Mouse (Mus musculus) midbrain, embryonic 11.5 days (tissue): ENCODE results near the gene Sstr3. TPM values are rescaled to one million over a fixed set of nuclear protein-coding genes. Genes with fewer than 3 reads are reported as not detected.

Source experiments
- ATAC-seq: fragments of 200-750 bp; cut with Nextera tagmentation; 2 replicates; pipeline ENCODE4 v1.8.0; 2017; ENCODE audit warnings: moderate TSS enrichment, moderate library complexity; ENCODE audit not compliant: low FRiP score
- DNase-seq: peaks from one replicate; pipeline ENCODE4 v3.0.0; 2015; ENCODE audit warnings: low spot score; ENCODE audit errors: missing footprints
- H3K27ac ChIP-seq: fragments of 300-500 bp; sonication (generic); 2 replicates; pipeline ENCODE4 v1.5.1; 2014; ENCODE audit warnings: low read depth, low read length
- H3K27me3 ChIP-seq: fragments of 300-500 bp; sonication (generic); 2 replicates; pipeline ENCODE4 v1.6.1; 2014; ENCODE audit warnings: mild to moderate bottlenecking, low read length, moderate library complexity, mixed read lengths; ENCODE audit not compliant: control insufficient read depth, insufficient read depth
- H3K36me3 ChIP-seq: fragments of 300-500 bp; sonication (generic); 2 replicates; pipeline ENCODE4 v1.6.1; 2014; ENCODE audit warnings: mild to moderate bottlenecking, low read length, moderate library complexity, mixed read lengths; ENCODE audit not compliant: control insufficient read depth, insufficient read depth
- H3K4me1 ChIP-seq: fragments of 300-500 bp; sonication (generic); 2 replicates; pipeline ENCODE4 v1.6.1; 2014; ENCODE audit warnings: low read length; ENCODE audit not compliant: control insufficient read depth, insufficient read depth
- H3K4me2 ChIP-seq: fragments of 300-500 bp; sonication (generic); 2 replicates; pipeline ENCODE4 v1.6.1; 2014; ENCODE audit warnings: mild to moderate bottlenecking, moderate library complexity
- H3K4me3 ChIP-seq: fragments of 300-500 bp; sonication (generic); 2 replicates; pipeline ENCODE4 v1.5.1; 2014; ENCODE audit warnings: low read depth, low read length
- H3K9ac ChIP-seq: fragments of 300-500 bp; sonication (generic); 2 replicates; pipeline ENCODE4 v1.6.1; 2014; ENCODE audit warnings: low read length
- H3K9me3 ChIP-seq: fragments of 300-500 bp; sonication (generic); 2 replicates; pipeline ENCODE4 v1.6.1; 2016; ENCODE audit warnings: low read length; ENCODE audit not compliant: control insufficient read depth
- WGBS: fragments of 180-500 bp; shearing (Covaris S2); extraction: QIAGEN DNeasy Blood & Tissue Kit; methylation state at CpG from one replicate; pipeline ENCODE4 v1.1.7; 2014; 5-methylcytosine and 5-hydroxymethylcytosine counted together
- polyA plus RNA-seq: library from polyadenylated mRNA; unstranded; fragments of >200 nt; fragmentation: Nextera tagmentation; extraction: Ambion mirVana; gene quantifications from 2 replicates; pipeline ENCODE4 v1.2.1, GENCODE M21; 2014

Gene Sstr3
- polyA plus RNA-seq, 1 experiment from 2014 or later, result not detected

- Histone ChIP-seq H3K4me1 (peaks cover 19% of the 10 kb centered on the region), H3K4me2 (peak overlapping the region; percentile 46), H3K27me3 (peaks cover 11% of the 10 kb centered on the region; the same call in 1 of the 2 replicates), H3K27ac (no peak overlapping the region), H3K36me3 (no peaks in the 10 kb centered on the region), H3K9me3 (no peaks in the 10 kb centered on the region), H3K4me3 (peak overlapping the region; percentile 18), H3K9ac (peak overlapping the region; percentile 64)
- DNase-seq (peak; percentile 80), ATAC-seq (0 out of 2 replicates have a peak, but pooled peaks have one; percentile 0)
- 54% methylated on average over 11 of the region's 11 CpGs for WGBS
These were observed 15.6 kb downstream of the Sstr3 start for GRCm38 (mm10) chr15:78528726-78529411.

DNA sequence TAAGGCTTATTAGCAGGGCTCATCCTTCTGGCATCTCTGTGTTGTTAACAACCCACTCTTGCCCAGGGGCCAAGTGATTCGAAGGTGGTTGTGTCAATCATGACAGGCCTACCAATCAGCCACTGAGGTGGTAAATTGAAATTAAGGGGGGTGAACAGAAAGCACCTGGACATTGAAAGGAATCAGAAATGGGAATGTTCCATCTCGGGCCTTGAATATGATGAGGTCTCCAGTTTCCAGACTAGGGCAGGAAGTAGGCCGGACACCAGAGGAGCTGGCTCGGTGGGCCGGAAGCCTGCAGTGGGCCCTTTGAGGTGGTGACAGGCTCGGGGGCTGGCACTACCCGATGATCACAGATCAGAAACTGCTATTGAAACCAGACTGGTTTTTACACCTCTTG, 16.5 kb downstream of the Sstr3 start:
- Histone ChIP-seq H3K27ac (no peak overlapping the region), H3K36me3 (no peaks in the 10 kb centered on the region), H3K27me3 (peaks cover 11% of the 10 kb centered on the region; the same call in 1 of the 2 replicates), H3K9ac (no peak overlapping the region), H3K9me3 (no peaks in the 10 kb centered on the region), H3K4me3 (no peak overlapping the region), H3K4me1 (peaks cover 19% of the 10 kb centered on the region), H3K4me2 (no peak overlapping the region)
- DNase-seq (peak; percentile 69), ATAC-seq (no peak)
- WGBS, result 89% methylated on average over 7 of the region's 7 CpGs

DNA sequence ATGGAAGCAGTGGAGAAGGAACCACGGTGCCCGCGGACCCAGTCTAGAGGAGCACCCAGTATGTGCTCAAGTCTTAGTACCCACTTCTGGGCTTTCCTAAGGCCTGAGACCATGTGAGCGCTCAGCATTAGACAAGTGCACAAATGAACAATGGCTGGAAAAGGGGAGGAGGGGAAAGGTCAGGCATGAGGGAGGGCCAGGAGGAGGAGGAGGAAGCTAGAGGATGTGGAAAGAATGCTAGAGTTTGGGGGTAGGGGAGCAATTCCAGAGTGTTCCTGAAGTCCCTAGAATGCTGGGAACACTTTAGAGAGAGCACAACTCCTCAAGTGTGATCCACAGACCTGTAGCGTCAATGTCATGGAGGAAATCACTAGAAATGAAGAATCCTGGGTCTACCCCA, 20.3 kb downstream of the Sstr3 start:
- Histone ChIP-seq H3K27me3 (no peaks in the 10 kb centered on the region), H3K4me2 (no peak overlapping the region), H3K4me1 (peaks cover 3% of the 10 kb centered on the region; the same call in 1 of the 2 replicates), H3K36me3 (no peaks in the 10 kb centered on the region), H3K27ac (no peak overlapping the region), H3K9me3 (no peaks in the 10 kb centered on the region), H3K9ac (no peak overlapping the region), H3K4me3 (no peak overlapping the region)
- WGBS, result 77% methylated on average over 5 of the region's 5 CpGs
- ATAC-seq (no peak), DNase-seq (peak; percentile 68)

DNA sequence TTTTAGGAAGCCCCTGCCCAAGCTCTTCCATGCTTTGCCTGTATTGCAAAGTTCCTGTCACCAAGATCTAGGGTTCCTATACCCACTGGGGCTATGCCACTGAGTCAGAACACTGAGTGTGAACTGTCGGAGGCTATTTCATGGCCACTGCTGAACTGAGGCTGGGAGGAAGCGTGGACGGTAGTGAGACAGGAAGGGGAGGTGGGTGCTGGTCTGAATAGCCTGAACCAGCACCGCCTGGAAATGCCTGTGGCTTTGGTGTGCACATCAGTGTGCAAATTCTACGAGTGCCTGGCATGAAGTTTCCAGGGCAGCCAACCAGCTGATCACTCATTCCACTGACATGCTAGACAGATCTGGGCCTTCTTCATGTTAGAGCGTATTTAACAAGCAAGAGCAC, 22.6 kb downstream of the Sstr3 start:
- Histone ChIP-seq H3K27me3 (no peaks in the 10 kb centered on the region), H3K4me3 (no peak overlapping the region), H3K36me3 (no peaks in the 10 kb centered on the region), H3K4me1 (no peaks in the 10 kb centered on the region), H3K9me3 (no peaks in the 10 kb centered on the region), H3K27ac (no peak overlapping the region), H3K4me2 (no peak overlapping the region), H3K9ac (no peak overlapping the region)
- ATAC-seq, result no peak
- 81% methylated on average over 6 of the region's 6 CpGs for WGBS
- peak; percentile 78 for DNase-seq

DNA sequence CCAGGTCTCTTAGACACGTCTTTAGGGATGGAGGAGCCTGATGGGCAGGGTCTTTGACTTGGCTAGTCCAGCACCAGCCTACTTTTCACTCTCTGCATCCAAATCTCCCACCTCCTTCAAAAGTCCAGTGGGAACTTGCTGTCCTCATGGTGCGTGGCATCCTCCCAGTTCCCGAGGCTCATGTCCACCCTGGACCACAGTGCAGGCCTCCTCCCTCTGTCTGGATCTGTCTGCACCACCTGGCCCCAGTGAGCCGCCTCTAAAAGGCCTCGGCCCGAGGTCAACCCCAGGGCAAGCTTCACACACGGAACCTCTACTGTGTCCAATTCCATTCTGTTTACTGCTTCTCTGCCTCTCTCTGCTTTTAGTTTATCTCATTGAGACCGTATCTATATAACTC, 23.2 kb downstream of the Sstr3 start:
- Histone ChIP-seq H3K4me3 (no peak overlapping the region), H3K4me1 (no peaks in the 10 kb centered on the region), H3K9me3 (no peaks in the 10 kb centered on the region), H3K27me3 (no peaks in the 10 kb centered on the region), H3K4me2 (no peak overlapping the region), H3K36me3 (no peaks in the 10 kb centered on the region), H3K9ac (no peak overlapping the region), H3K27ac (no peak overlapping the region)
- WGBS, result 77% methylated on average over 8 of the region's 8 CpGs
- ATAC-seq (no peak), DNase-seq (no peak)

DNA sequence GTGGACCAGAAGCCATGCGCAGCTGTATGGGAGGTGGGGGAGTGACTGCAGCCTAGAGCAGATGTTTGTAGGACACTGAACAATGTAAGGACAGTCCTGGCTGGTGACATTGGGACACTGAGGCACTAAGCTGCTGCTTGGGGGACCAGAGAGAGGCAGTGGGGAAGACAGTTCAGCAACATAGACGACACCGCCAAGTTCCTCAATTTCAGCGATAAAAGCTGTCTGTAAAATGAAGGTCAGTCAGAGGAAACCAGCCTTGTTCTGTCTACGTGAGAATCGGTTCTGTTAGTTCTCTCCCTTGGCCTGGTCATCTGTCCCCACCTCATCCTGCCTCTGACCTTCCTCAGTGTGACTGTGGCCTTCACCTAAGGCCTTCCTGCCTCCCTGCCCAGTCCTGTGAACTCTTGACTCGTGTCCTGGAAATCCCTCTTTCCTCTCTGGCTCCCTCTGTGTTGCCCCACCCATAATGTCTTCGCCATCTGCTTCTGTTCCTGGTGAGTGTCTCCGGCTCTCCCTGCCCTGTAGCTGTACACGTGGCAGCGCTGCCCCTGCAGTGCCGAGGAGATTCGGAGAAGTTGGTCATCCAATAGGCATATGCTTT, 24.3 kb downstream of the Sstr3 start:
- ATAC-seq (no peak), DNase-seq (peak; percentile 70)
- no peaks in the 10 kb centered on the region for H3K36me3 ChIP-seq
- H3K9ac ChIP-seq, result no peak overlapping the region
- no peaks in the 10 kb centered on the region for H3K9me3 ChIP-seq
- no peaks in the 10 kb centered on the region for H3K27me3 ChIP-seq
- no peak overlapping the region for H3K4me2 ChIP-seq
- 79% methylated on average over 13 of the region's 13 CpGs for WGBS
- H3K4me3 ChIP-seq, result no peak overlapping the region
- H3K4me1 ChIP-seq, result no peaks in the 10 kb centered on the region
- H3K27ac ChIP-seq, result no peak overlapping the region

DNA sequence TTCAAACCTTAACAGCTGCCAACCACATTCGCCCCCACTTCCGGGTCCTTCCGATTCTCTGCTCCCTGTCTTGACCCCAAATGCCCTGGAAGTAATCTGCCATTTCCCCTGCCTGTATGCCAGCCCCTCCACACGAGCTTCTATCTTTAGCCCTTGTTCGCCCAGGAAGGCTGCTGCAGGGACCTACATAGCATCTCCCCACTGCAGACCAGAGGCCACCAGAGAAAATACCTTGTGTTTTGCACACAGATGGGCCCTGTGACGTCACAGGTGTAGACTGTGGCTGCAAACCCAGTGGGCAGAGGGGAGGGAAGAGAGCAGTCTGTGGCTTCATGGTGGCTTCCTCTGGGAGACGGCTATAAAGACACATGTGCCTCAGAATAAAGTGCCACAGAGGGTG, 26.3 kb downstream of the Sstr3 start:
- H3K4me1 ChIP-seq, result no peaks in the 10 kb centered on the region
- no peaks in the 10 kb centered on the region for H3K36me3 ChIP-seq
- no peaks in the 10 kb centered on the region for H3K9me3 ChIP-seq
- H3K27me3 ChIP-seq, result no peaks in the 10 kb centered on the region
- H3K4me2 ChIP-seq, result no peak overlapping the region
- no peak overlapping the region for H3K9ac ChIP-seq
- WGBS, result 69% methylated on average over 7 of the region's 7 CpGs
- DNase-seq (no peak), ATAC-seq (no peak)
- no peak overlapping the region for H3K27ac ChIP-seq
- no peak overlapping the region for H3K4me3 ChIP-seq

DNA sequence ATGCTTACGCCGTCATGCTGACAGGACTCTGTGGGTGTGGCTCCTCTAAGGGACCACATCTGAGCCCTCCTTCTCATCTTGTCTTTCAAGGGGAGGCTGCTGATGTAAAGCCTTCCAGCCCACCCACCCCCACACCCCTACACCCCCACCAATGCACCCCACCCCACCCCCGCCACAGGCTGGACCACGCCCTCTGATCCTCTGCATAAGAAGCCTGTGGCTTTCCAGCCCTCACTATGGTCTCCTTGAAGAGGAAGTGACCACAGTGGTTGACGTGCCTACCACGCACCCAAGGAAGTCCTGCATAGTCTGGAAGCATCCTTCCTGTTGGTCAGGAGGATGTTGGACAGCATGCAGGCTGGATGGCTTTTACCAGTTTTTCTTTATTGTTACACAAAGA, 28.7 kb downstream of the Sstr3 start:
- ATAC-seq, result no peak

DNA sequence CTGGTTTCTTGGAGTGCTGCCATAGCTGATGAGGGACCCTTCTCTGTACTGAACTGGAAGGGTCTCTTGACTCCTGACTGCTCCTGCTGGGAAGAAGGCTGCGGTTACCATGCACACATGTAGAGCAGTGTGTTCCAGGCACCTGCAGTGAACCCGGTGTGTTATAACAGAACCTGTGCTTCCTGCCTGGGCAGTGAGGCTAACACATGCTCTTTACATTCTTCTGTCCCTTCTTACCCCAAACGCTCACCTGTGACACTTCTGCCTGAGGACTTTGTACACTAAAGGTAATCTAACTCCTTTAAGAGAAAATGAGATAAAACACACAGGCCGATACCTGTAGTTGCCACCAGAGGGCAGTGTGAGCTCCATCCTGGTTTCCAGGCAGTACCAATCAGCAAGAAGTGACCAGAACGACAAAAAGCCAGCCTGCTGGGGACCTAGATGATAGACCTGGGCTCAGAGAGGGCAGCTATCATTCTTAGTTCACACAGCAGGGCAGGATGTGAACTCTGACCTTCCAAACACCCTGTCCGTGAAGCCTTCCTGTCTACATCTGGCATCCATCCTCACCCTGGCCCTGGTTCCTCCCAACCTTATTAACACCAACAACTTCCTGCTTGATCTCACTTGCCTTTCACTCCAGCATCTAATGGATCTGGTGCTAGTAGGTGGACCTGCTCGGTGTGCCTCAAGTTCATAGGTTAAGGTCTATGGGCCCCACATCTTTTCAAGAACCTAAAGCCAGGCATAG, 29.9 kb downstream of the Sstr3 start:
- no peaks in the 10 kb centered on the region for H3K9me3 ChIP-seq
- DNase-seq (peak; percentile 97), ATAC-seq (no peak)
- no peak overlapping the region for H3K27ac ChIP-seq
- no peaks in the 10 kb centered on the region; the same call in 1 of the 2 replicates for H3K4me1 ChIP-seq
- no peak overlapping the region for H3K4me2 ChIP-seq
- H3K27me3 ChIP-seq, result no peaks in the 10 kb centered on the region
- 33% methylated on average over 7 of the region's 7 CpGs for WGBS
- no peak overlapping the region for H3K4me3 ChIP-seq
- H3K36me3 ChIP-seq, result no peaks in the 10 kb centered on the region
- H3K9ac ChIP-seq, result no peak overlapping the region

More for the DNA sequence above, 28.7 kb downstream of the Sstr3 start:
- Histone ChIP-seq H3K36me3 (no peaks in the 10 kb centered on the region), H3K27ac (no peak overlapping the region), H3K4me3 (no peak overlapping the region), H3K9me3 (no peaks in the 10 kb centered on the region), H3K27me3 (no peaks in the 10 kb centered on the region), H3K9ac (no peak overlapping the region), H3K4me2 (no peak overlapping the region), H3K4me1 (no peaks in the 10 kb centered on the region)
- no peak for DNase-seq
- WGBS, result 91% methylated on average over 6 of the region's 6 CpGs
